ENCODE assay signal across 8 mouse cellular contexts in the genomic region with DNA sequence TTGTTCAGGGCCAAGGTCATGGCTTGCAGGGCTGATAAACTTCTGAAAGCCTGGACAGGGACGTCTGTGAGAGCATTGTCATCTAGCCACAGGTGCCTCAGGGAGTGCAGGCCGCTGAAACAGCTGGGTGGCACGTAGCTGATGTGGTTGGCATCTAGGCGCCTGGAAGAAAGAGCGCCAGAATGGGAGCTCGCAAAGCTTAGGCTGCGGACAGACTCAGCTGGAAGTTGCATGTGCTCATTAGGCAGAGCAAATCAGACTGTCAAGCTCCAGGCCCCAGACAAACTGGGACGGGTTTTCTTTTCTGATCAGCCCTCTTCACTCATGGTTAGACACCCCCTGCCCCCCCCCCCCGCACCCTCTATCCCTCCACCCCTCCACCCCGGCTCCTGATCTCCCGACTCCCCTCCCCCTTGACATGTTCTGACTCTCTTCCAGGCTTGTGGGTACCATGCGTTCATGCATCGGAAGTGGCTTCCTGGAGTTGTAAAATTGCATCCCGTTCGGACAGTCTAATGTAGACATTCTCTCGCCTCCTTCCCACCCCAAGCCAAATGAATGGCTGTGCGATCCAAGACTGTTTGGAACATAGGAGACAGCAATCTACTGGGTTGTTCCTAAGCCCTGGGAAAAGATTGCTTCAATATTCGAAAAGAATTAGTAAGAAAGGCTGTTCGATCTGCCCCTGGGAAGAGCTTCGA.
DNase-seq lines count a peak whose midpoint lies in the region; ATAC-seq and TF ChIP-seq lines count a peak whose summit lies in the region.

No protein-coding gene starts in this region.

- H3K27ac ChIP-seq in cerebellum, adult 2 months (ENCODE audit: insufficient read depth, low read length): no peak overlapping the region
- H3K27ac ChIP-seq in forebrain, embryonic 12.5 days: no peak overlapping the region
- H3K27ac ChIP-seq in limb, embryonic 15.5 days: no peak overlapping the region

- TF ChIP-seq CTCF in cerebellum, adult 2 months (IDR thresholded peaks at IDR 0.05; ENCODE audit: borderline replicate concordance, insufficient read depth, low read depth, low read length): no peak

- no peak for TF ChIP-seq POLR2A in cerebellum, adult 2 months (IDR thresholded peaks at IDR 0.05; ENCODE audit: borderline replicate concordance, insufficient read depth, low read length)

- peak; percentile 75 for ATAC-seq in forebrain, embryonic 12.5 days (ENCODE audit: low FRiP score)
- no peak for ATAC-seq in limb, embryonic 15.5 days (ENCODE audit: insufficient number of reproducible peaks, low FRiP score, low TSS enrichment, low read depth)

- 0 out of 2 replicates have a peak, but pooled peaks cover 5% of the 10 kb centered on the region for H3K4me1 ChIP-seq in cerebellum, adult 2 months (ENCODE audit: control insufficient read depth, insufficient read depth, low read length)
- H3K4me1 ChIP-seq in forebrain, embryonic 12.5 days: peaks cover 17% of the 10 kb centered on the region
- H3K4me1 ChIP-seq in limb, embryonic 15.5 days: peaks cover 9% of the 10 kb centered on the region; the same call in 1 of the 2 replicates

- intact Hi-C loops in left cerebral cortex, postnatal 25 days (cut with DNase I): no loop called here

- H3K4me2 ChIP-seq in forebrain, embryonic 12.5 days: peak overlapping the region; percentile 41
- H3K4me2 ChIP-seq in limb, embryonic 15.5 days: peak overlapping the region; percentile 32

- peak in 1 of 2 experiments; percentile 15 for DNase-seq in cerebellum, adult 2 months
- DNase-seq in cerebellum, adult 8-10 months: no peak
- DNase-seq in B cell, adult 2 months: peak; percentile 9 to 17
- DNase-seq in retina, embryonic 14.5 days (ENCODE audit: low spot score): peak; percentile 69
- no peak for DNase-seq in testis, postnatal 10 days (ENCODE audit: low spot score)
- no peak for DNase-seq in left cerebral cortex, postnatal 25 days (ENCODE audit: low spot score in 2 of 2)

- H3K4me3 ChIP-seq in cerebellum, adult 2 months (replicated peaks; ENCODE audit: insufficient read depth, low read depth, low read length): peak overlapping the region; percentile 23
- H3K4me3 ChIP-seq in forebrain, embryonic 12.5 days (replicated peaks): no peak overlapping the region
- H3K4me3 ChIP-seq in limb, embryonic 15.5 days: peak overlapping the region; percentile 7

- 8% methylated on average over 20 of the region's 20 CpGs for WGBS in cerebellum, adult 2 months
- WGBS in forebrain, embryonic 12.5 days: 13% methylated on average over 19 of the region's 20 CpGs
- 10% methylated on average over 20 of the region's 20 CpGs for WGBS in limb, embryonic 15.5 days

- H3K27me3 ChIP-seq in cerebellum, adult 2 months (ENCODE audit: control insufficient read depth, insufficient read depth, low read length): no peaks in the 10 kb centered on the region
- H3K27me3 ChIP-seq in forebrain, embryonic 12.5 days: peaks cover 65% of the 10 kb centered on the region
- peaks cover 4% of the 10 kb centered on the region; the same call in 1 of the 2 replicates for H3K27me3 ChIP-seq in limb, embryonic 15.5 days

- no peaks in the 10 kb centered on the region for H3K36me3 ChIP-seq in forebrain, embryonic 12.5 days (replicated peaks)
- H3K36me3 ChIP-seq in limb, embryonic 15.5 days: no peaks in the 10 kb centered on the region

- H3K9me3 ChIP-seq in forebrain, embryonic 12.5 days: no peaks in the 10 kb centered on the region
- H3K9me3 ChIP-seq in limb, embryonic 15.5 days: no peaks in the 10 kb centered on the region

- H3K9ac ChIP-seq in forebrain, embryonic 12.5 days: no peak overlapping the region
- H3K9ac ChIP-seq in limb, embryonic 15.5 days: no peak overlapping the region

Comparison
In these comparisons a context has a peak if more than half of its experiments do, and no peak if none do; other contexts are left out.
1. DNase-seq: peak in B cell, adult 2 months (2 of 2) and retina, embryonic 14.5 days (single experiment); none in cerebellum, adult 8-10 months (single experiment), testis, postnatal 10 days (single experiment) and left cerebral cortex, postnatal 25 days (0 of 2).